Mouse (Mus musculus) lung, postnatal 0 days (tissue): ENCODE data around the gene Lhfpl2.

ENCODE experiments used
- CTCF ChIP-seq: IDR thresholded peaks from 2 replicates; pipeline ENCODE4 v1.5.1; 2016; ENCODE audit warnings: antibody characterized with exemption, mild to moderate bottlenecking
- EP300 ChIP-seq: IDR thresholded peaks from 2 replicates; pipeline ENCODE4 v1.6.1; 2016; ENCODE audit warnings: antibody characterized with exemption, mild to moderate bottlenecking, control low read depth

GRCm38 (mm10) chr13:94207973-94208372 lies 150.4 kb downstream of the Lhfpl2 start:
- TF ChIP-seq EP300 (no peak), CTCF (no peak)
